Mouse (Mus musculus) CH12.LX (cell line): ENCODE data around the gene Dennd5b.

ENCODE experiments used
- BHLHE40 ChIP-seq: IDR thresholded peaks from 2 replicates; pipeline ENCODE4 v1.6.1; 2011; ENCODE audit warnings: mild to moderate bottlenecking, low read depth, low read length, improper control_type of control experiment
- CTCF ChIP-seq, 2 experiments: IDR thresholded peaks in 1 of 2; conservative IDR thresholded peaks in 1 of 2; 2 replicates each; pipeline ENCODE4 v1.5.1; 2011 to 2012; ENCODE audit warnings: low read depth in 2 of 2, low read length in 2 of 2, improper control_type of control experiment in 1 of 2, inconsistent platforms in 1 of 2, mild to moderate bottlenecking in 1 of 2, moderate library complexity in 1 of 2
- GABPA ChIP-seq: IDR thresholded peaks from 2 replicates; pipeline ENCODE4 v1.6.1; 2012; ENCODE audit warnings: low read depth, low read length, improper control_type of control experiment, inconsistent platforms; ENCODE audit not compliant: insufficient replicate concordance
- HCFC1 ChIP-seq: IDR thresholded peaks from 2 replicates; pipeline ENCODE4 v1.6.1; 2012; ENCODE audit warnings: low read depth, mild to moderate bottlenecking, inconsistent platforms, low read length, improper control_type of control experiment
- MYC ChIP-seq: IDR thresholded peaks from 2 replicates; pipeline ENCODE4 v1.6.1; 2011; ENCODE audit warnings: low read depth, mild to moderate bottlenecking, improper control_type of control experiment, low read length
- NELFE ChIP-seq: IDR thresholded peaks from 2 replicates; pipeline ENCODE4 v1.6.1; 2011; ENCODE audit warnings: low read depth, low read length, improper control_type of control experiment
- POLR2A ChIP-seq: IDR thresholded peaks from 2 replicates; pipeline ENCODE4 v1.6.1; 2011; ENCODE audit warnings: low read depth, mild to moderate bottlenecking, improper control_type of control experiment, low read length
- RAD21 ChIP-seq: IDR thresholded peaks from 2 replicates; pipeline ENCODE4 v1.6.1; 2011; ENCODE audit warnings: low read depth, mild to moderate bottlenecking, low read length, improper control_type of control experiment, moderate library complexity
- USF1 ChIP-seq: IDR thresholded peaks from 2 replicates; pipeline ENCODE4 v1.6.1; 2014; ENCODE audit warnings: low read depth, mild to moderate bottlenecking, inconsistent platforms, low read length, improper control_type of control experiment
- USF2 ChIP-seq: conservative IDR thresholded peaks from 2 replicates; pipeline ENCODE4 v1.6.1; 2011; ENCODE audit warnings: low read depth, low read length, improper control_type of control experiment
- ZNF384 ChIP-seq: IDR thresholded peaks from 2 replicates; pipeline ENCODE4 v1.6.1; 2012; ENCODE audit warnings: low read depth, low read length, improper control_type of control experiment, inconsistent platforms

- TF ChIP-seq CTCF (conservative IDR thresholded peaks at IDR 0.05 in 1 of 2, IDR thresholded peaks at IDR 0.05 in 1 of 2; ENCODE audit: low read depth in 2 of 2, low read length in 2 of 2) (no peak), POLR2A (no peak), USF1 (no peak), GABPA (no peak), BHLHE40 (no peak), MYC (no peak), USF2 (no peak), HCFC1 (no peak), RAD21 (no peak), ZNF384 (no peak), NELFE (no peak)
Measured at GRCm38 (mm10) chr6:149018431-149018830, 83.0 kb downstream of the Dennd5b start.
